In the genomic region with DNA sequence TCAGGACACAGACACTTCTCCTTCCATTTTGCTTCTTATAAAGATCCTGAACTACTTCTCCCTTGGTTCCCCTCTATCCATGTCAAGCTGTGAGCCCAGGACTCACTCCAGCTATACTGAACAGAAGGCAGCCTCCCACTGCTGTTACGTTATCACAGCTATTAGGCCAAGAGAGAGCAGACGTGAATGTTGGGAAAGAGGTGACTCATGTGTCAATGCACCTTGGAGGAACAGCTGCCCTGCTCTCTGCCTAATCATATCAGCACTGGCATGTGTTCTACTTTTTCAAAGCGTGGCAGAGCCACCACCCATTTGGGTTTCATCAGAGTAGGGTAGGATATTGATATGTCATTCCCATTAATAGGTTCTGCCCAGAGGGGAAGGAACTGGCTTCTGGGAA, we compare ENCODE assay signal across 25 mouse cellular contexts. TPM values are rescaled to one million over a fixed set of nuclear protein-coding genes. Genes with fewer than 3 reads are reported as not detected.
DNase-seq lines count a peak whose midpoint lies in the region; ATAC-seq and TF ChIP-seq lines count a peak whose summit lies in the region.
"Had no signal": no experiment of that assay in that cellular context is flagged by ENCODE, and none has a peak within 500 bp of the region (broad histone marks: within the 10 kb centered on the region; RNA-seq: fewer than 3 reads in every experiment).

No protein-coding gene starts in this region.

- TF ChIP-seq POLR2A in heart, adult 2 months (IDR thresholded peaks at IDR 0.05; ENCODE audit: insufficient read depth, low read depth, low read length), result no peak

- no peaks in the 10 kb centered on the region for H3K36me3 ChIP-seq in lung, postnatal 0 days (ENCODE audit: insufficient read depth, low read length)
- H3K36me3 ChIP-seq in stomach, postnatal 0 days (ENCODE audit: control insufficient read depth, insufficient read depth, low read length), result no peaks in the 10 kb centered on the region
- H3K36me3 ChIP-seq in heart, adult 2 months (ENCODE audit: control insufficient read depth, insufficient read depth, low read length), result no peaks in the 10 kb centered on the region
- H3K36me3 ChIP-seq: heart, embryonic 15.5 days; midbrain, embryonic 13.5 days; neural tube, embryonic 13.5 days had no signal

- 0 out of 2 replicates have a peak, but pooled peaks cover 3% of the 10 kb centered on the region for H3K27me3 ChIP-seq in lung, postnatal 0 days (replicated peaks; ENCODE audit: insufficient read depth, low read length)
- no peaks in the 10 kb centered on the region for H3K27me3 ChIP-seq in stomach, postnatal 0 days (ENCODE audit: control insufficient read depth, insufficient read depth, low read length)
- H3K27me3 ChIP-seq in heart, adult 2 months (ENCODE audit: control insufficient read depth, insufficient read depth, low read length), result no peaks in the 10 kb centered on the region
- H3K27me3 ChIP-seq: midbrain, embryonic 13.5 days; neural tube, embryonic 13.5 days had no signal

- TF ChIP-seq CTCF in gastrocnemius, adult 2 months (IDR thresholded peaks at IDR 0.05), result no peak
- no peak for TF ChIP-seq CTCF in lung, postnatal 0 days (IDR thresholded peaks at IDR 0.05)
- no peak for TF ChIP-seq CTCF in stomach, postnatal 0 days (IDR thresholded peaks at IDR 0.05; ENCODE audit: low read depth)
- TF ChIP-seq CTCF in heart, adult 2 months (IDR thresholded peaks at IDR 0.05), result no peak

- H3K27ac ChIP-seq in gastrocnemius, adult 2 months, result peak overlapping the region; percentile 86
- H3K27ac ChIP-seq in lung, postnatal 0 days (ENCODE audit: low read length), result no peak overlapping the region
- no peak overlapping the region for H3K27ac ChIP-seq in stomach, postnatal 0 days (replicated peaks)
- no peak overlapping the region for H3K27ac ChIP-seq in heart, adult 2 months
- H3K27ac ChIP-seq: heart, embryonic 15.5 days; kidney, postnatal 0 days; liver, embryonic 14.5 days; midbrain, embryonic 13.5 days; neural tube, embryonic 13.5 days had no signal

- peak; percentile 41 for DNase-seq in gastrocnemius, adult 2 months
- no peak for DNase-seq in gastrocnemius, postnatal 4 days (ENCODE audit: low spot score in 2 of 2)
- DNase-seq in lung, postnatal 0 days (ENCODE audit: low spot score), result peak; percentile 21
- no peak for DNase-seq in lung, adult 18-20 months
- DNase-seq in fat pad, adult 2 months (ENCODE audit: extremely low read depth, low read depth, low spot score), result peak; percentile 88
- DNase-seq in stomach, postnatal 0 days (ENCODE audit: low spot score), result peak; percentile 28
- DNase-seq in left cerebral cortex, adult 8-10 months (ENCODE audit: low spot score in 2 of 2), result no peak
- no peak for DNase-seq in heart, adult 2 months
- DNase-seq: cerebellum, adult 11 months; cerebellum, postnatal 14 days; embryo, embryonic 11 days; forebrain, postnatal 0 days; heart, adult 11 months; kidney, adult 18-20 months had no signal

- no peak overlapping the region for H3K4me3 ChIP-seq in gastrocnemius, adult 2 months
- H3K4me3 ChIP-seq in lung, postnatal 0 days (ENCODE audit: low read depth, low read length), result no peak overlapping the region
- H3K4me3 ChIP-seq in stomach, postnatal 0 days (ENCODE audit: low read depth, low read length), result no peak overlapping the region
- H3K4me3 ChIP-seq in heart, adult 2 months, result no peak overlapping the region
- H3K4me3 ChIP-seq: heart, embryonic 15.5 days; midbrain, embryonic 13.5 days; neural tube, embryonic 13.5 days had no signal

- H3K4me2 ChIP-seq in lung, postnatal 0 days (replicated peaks; ENCODE audit: low read depth, low read length), result no peak overlapping the region
- no peak overlapping the region for H3K4me2 ChIP-seq in stomach, postnatal 0 days (replicated peaks; ENCODE audit: low read depth)
- H3K4me2 ChIP-seq: heart, embryonic 15.5 days; midbrain, embryonic 13.5 days; neural tube, embryonic 13.5 days had no signal

- no peak overlapping the region for H3K9ac ChIP-seq in lung, postnatal 0 days (replicated peaks; ENCODE audit: low read depth)
- no peak overlapping the region for H3K9ac ChIP-seq in stomach, postnatal 0 days (ENCODE audit: low read length)
- no peak overlapping the region for H3K9ac ChIP-seq in heart, adult 2 months (ENCODE audit: low read depth, low read length)
- H3K9ac ChIP-seq: forebrain, postnatal 0 days; heart, embryonic 15.5 days; liver, embryonic 14.5 days; midbrain, embryonic 13.5 days; neural tube, embryonic 13.5 days had no signal

- no peak for TF ChIP-seq EP300 in lung, postnatal 0 days (IDR thresholded peaks at IDR 0.05)
- TF ChIP-seq EP300 in stomach, postnatal 0 days (optimal IDR thresholded peaks at IDR 0.05), result no peak
- no peak for TF ChIP-seq EP300 in heart, adult 2 months (IDR thresholded peaks at IDR 0.05; ENCODE audit: insufficient read depth, low read depth, low read length)

- no peaks in the 10 kb centered on the region for H3K4me1 ChIP-seq in lung, postnatal 0 days (ENCODE audit: insufficient read depth, low read depth, low read length)
- no peaks in the 10 kb centered on the region for H3K4me1 ChIP-seq in stomach, postnatal 0 days (replicated peaks; ENCODE audit: control insufficient read depth, insufficient read depth)
- H3K4me1 ChIP-seq in heart, adult 2 months (ENCODE audit: control insufficient read depth, insufficient read depth, low read length), result peaks cover 2% of the 10 kb centered on the region; the same call in 1 of the 2 replicates
- H3K4me1 ChIP-seq: midbrain, embryonic 13.5 days had no signal

- no peaks in the 10 kb centered on the region for H3K79me2 ChIP-seq in heart, adult 2 months (replicated peaks; ENCODE audit: control insufficient read depth, insufficient read depth, low read length)

- WGBS in lung, postnatal 0 days, result 69% methylated on average over 3 of the region's 3 CpGs
- 64% methylated on average over 3 of the region's 3 CpGs for WGBS in stomach, postnatal 0 days
- WGBS in heart, adult 2 months, result 57% methylated on average over 3 of the region's 3 CpGs

- intact Hi-C loops in gastrocnemius, adult 2 months (cut with DNase I), result no loop called here
- intact Hi-C loops in heart, adult 2 months (cut with DNase I), result no loop called here

- no peak for ATAC-seq in lung, postnatal 0 days
- peak; percentile 89 for ATAC-seq in stomach, postnatal 0 days (ENCODE audit: low FRiP score, low TSS enrichment)
- ATAC-seq: forebrain, postnatal 0 days; hindbrain, embryonic 16.5 days; midbrain, embryonic 13.5 days; Patski had no signal

- no peaks in the 10 kb centered on the region for H3K9me3 ChIP-seq in lung, postnatal 0 days (ENCODE audit: low read length)
- no peaks in the 10 kb centered on the region for H3K9me3 ChIP-seq in stomach, postnatal 0 days (ENCODE audit: control insufficient read depth, low read length)
- H3K9me3 ChIP-seq: heart, embryonic 15.5 days; midbrain, embryonic 13.5 days; neural tube, embryonic 13.5 days had no signal

RNA-seq across cellular contexts. Expression of a gene that starts 12.5 kb away (rescaled TPM):
- 10 to 100 TPM; 51.9 to 72.3 TPM for total RNA-seq in gastrocnemius, adult 2 months (2021)
- total RNA-seq in gastrocnemius, postnatal 4 days (2021), result 10 to 100 TPM; 37.2 to 45.8 TPM
- polyA plus RNA-seq in lung, postnatal 0 days (2015; fragmentation: Nextera tagmentation; extraction: Ambion mirVana), result 0.02 TPM in 1 of 2 replicates, not detected in the other
- 0.12 and 0.17 TPM in 2 replicates for polyA plus RNA-seq in stomach, postnatal 0 days (2015; fragmentation: Nextera tagmentation; extraction: Ambion mirVana)
- 10 to 100 TPM; 59.7 to 66.2 (median 61.6) TPM for total RNA-seq in left cerebral cortex, adult 8-10 months (2022)
- total RNA-seq in heart, adult 2 months (2021), result under 1 TPM; 0.10 to 0.18 TPM
- polyA plus RNA-seq in heart, adult 2 months (2012; rRNA removed), result 0.51 and 0.94 TPM in 2 replicates
- total RNA-seq: hematopoietic stem cell, adult 5-6 weeks; megakaryocyte, adult 5-6 weeks had no signal
- polyA plus RNA-seq: liver, embryonic 14.5 days; Patski; stomach, embryonic 14.5 days; thymus, postnatal 0 days had no signal

Comparison
In these comparisons a context has a peak if more than half of its experiments do, and no peak if none do; other contexts are left out.
1. DNase-seq: peak in gastrocnemius, adult 2 months (single experiment), lung, postnatal 0 days (single experiment), fat pad, adult 2 months (single experiment) and stomach, postnatal 0 days (single experiment); none in gastrocnemius, postnatal 4 days (0 of 2), lung, adult 18-20 months (0 of 2), left cerebral cortex, adult 8-10 months (0 of 2) and heart, adult 2 months (0 of 2).
2. RNA of a gene that starts 12.5 kb away (total RNA-seq): 51.9 to 72.3 TPM in gastrocnemius, adult 2 months, 59.7 to 66.2 TPM in left cerebral cortex, adult 8-10 months and 37.2 to 45.8 TPM in gastrocnemius, postnatal 4 days; 0.10 to 0.18 TPM in heart, adult 2 months; every median in the first group is over 10 times any median in the second.